Mouse (Mus musculus) liver, adult 2 months (tissue): Measurements from ENCODE around the gene Trim33.

ENCODE experiments used
- CTCF ChIP-seq: fragments of 200-500 bp; IDR thresholded peaks from 2 replicates; pipeline ENCODE4 v1.5.1; 2011; ENCODE audit warnings: low read depth, low read length, control low read depth
- POLR2A ChIP-seq: fragments of 200-500 bp; IDR thresholded peaks from 2 replicates; pipeline ENCODE4 v1.6.1; 2011; ENCODE audit warnings: low read length, control low read depth; ENCODE audit not compliant: insufficient read depth; ENCODE audit errors: extremely low read depth

- TF ChIP-seq POLR2A = no peak
- TF ChIP-seq CTCF = no peak
Measured at GRCm38 (mm10) chr3:103291087-103291486, 12.0 kb downstream of the Trim33 start.
